Mouse (Mus musculus): ENCODE measurements around the gene Rpl11.
"Not testable (repeated sequence)": the region's sequence is repeated elsewhere in the genome, so short reads cannot be mapped to it uniquely, and the experiment has no call there.

The Rpl11 gene

DNA sequence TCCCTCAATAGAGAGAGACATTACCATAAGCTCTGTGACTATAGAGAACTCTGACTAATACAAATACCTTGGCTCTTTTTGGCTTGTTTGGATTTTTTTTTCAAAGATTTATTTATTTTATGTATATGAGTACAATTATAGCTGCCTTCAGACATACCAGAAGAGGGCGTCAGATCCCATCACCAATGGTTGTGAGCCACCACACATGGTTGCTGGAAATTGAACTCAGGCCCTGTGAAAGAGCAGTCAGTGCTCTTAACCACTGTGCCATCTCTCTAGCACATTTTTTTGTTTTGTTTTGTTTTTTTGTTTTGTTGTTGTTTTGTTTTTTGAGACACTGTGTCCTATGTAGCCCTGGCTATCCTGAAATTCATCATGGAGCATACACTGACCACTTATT is 27.9 kb downstream of the Rpl11 start:
- no peak for DNase-seq

GRCm38 (mm10) chr4:136022924-136023323 is 30.3 kb downstream of the Rpl11 start:
- DNase-seq: peak; percentile 39 to 54

DNA sequence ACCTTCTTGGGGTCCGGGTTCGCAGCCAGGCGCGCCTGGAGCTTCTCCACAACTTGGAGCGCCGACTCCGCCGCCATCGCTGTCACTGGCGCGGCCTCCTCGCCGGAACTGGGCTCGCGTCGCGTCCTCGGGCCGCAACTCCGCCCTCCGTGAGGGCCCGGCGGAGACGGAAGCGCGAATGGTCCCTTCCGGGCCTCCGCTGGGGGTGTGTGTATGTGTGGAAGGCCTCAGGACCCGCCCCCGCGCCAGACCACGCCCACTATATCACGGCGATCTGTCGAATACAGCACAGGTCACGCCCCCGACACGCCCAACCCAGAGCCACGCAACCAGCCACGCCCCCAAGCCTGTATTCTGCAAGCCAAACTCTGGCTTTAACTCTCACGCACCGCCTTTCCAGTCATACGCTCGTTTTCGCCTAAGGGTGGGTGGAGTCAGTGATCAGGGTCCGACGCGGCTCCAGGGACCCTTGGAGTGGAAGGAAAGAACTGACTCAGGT is 31.6 kb downstream of the Rpl11 start, which contains the start of gene Eloa:
TSS of gene Eloa (minus strand) at position 215 of the 499 bp plus-strand sequence.
- peak; percentile 100 for DNase-seq

GRCm38 (mm10) chr4:136020743-136021548 is 32.3 kb downstream of the Rpl11 start:
- DNase-seq: peak; percentile 22 to 53

GRCm38 (mm10) chr4:136016059-136016602 is 37.1 kb downstream of the Rpl11 start:
- DNase-seq: peak in 1 of 2 experiments; percentile 1

DNA sequence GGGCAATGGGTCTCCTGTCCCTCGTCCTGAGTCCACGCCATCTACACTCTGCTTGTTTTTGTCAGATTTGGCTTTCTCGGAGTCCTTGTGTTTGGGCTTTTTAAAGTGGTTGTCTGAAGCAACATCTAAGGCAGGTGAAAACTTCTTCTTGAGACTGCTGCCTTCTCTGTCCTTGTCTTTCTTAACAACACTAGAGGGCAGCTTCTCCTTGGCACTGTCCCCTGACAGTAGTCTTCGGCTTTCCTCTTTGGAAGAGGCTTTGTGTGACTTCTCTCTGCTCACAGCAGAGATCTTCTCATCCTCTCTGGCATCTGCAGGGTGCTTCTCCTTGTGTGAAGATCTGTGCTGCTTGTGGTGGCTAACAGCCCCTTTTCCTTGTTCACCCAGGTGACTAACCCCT is 42.6 kb downstream of the Rpl11 start:
- DNase-seq: peak in 1 of 2 experiments; percentile 4

DNA sequence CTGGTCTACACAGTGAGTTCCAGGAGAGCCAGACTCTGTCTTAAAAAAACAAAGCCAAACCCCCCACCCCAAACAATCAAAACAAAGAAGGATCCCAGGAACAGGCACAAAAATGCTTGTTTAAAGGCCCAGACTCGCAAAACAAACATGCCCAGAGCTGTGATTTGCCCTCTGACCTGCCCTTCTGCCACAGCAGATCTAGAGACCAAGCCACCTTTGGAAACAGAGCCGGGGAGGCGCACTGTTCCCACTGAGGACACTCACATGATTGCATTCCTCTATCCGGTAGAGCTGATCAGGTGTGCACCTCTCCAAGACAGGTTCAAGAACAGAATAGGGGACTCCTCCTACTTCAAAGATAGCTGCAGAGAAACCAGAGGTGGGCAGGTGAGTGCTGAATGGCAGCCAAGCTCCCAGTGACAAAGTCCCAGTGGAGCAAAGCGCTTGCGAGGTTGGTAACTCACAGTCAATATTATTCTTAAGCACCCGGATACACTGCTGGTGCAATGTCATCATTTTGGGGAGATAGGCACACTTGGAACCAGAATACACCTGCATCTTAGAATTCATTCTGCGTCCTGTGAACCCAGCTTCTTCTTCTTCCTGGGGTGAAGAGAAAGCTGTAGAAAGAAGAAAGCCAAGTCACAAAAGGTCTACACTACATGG is 44.3 kb downstream of the Rpl11 start:
- DNase-seq: peak in 1 of 2 experiments; percentile 27

- DNase-seq: peak in 1 of 2 experiments; percentile 15
These were observed 46.4 kb downstream of the Rpl11 start for GRCm38 (mm10) chr4:136006821-136007220.

- peak; percentile 33 to 47 for DNase-seq
These were observed 48.3 kb downstream of the Rpl11 start for GRCm38 (mm10) chr4:136004921-136005320.

DNA sequence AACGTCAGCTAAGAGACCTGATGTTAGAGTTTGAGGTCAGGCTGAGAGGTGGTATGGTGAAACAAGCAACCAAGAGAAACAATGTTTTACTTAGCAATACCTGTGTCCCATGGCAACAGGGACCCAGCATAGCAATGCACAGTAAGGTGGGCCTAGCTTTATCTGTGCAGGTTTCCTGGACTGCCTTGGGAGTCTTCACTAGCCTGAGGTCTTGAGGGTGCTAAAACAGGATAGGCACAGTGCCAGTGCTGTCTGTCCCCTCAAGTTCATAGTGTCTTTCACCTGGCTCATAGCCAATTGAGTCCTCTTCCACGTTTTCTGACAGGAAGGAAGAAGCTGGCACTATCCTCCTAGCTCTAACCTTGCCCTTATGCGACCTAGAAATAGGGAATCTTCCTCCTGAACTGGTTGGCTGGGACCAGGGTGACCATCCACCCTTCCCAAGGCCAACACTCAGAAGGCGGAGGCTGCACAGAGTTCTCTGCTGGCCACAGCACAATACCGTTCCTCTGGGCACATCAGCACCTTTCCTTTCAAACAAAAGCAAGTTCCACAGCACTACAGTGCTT is 49.0 kb downstream of the Rpl11 start:
- DNase-seq: peak in 1 of 2 experiments; percentile 26

GRCm38 (mm10) chr4:135995118-135995517 is 58.1 kb downstream of the Rpl11 start:
- DNase-seq: no peak

GRCm38 (mm10) chr4:135993941-135994340 is 59.3 kb downstream of the Rpl11 start:
- DNase-seq: no peak

GRCm38 (mm10) chr4:135987714-135988113 is 65.5 kb downstream of the Rpl11 start:
- DNase-seq: no peak

DNA sequence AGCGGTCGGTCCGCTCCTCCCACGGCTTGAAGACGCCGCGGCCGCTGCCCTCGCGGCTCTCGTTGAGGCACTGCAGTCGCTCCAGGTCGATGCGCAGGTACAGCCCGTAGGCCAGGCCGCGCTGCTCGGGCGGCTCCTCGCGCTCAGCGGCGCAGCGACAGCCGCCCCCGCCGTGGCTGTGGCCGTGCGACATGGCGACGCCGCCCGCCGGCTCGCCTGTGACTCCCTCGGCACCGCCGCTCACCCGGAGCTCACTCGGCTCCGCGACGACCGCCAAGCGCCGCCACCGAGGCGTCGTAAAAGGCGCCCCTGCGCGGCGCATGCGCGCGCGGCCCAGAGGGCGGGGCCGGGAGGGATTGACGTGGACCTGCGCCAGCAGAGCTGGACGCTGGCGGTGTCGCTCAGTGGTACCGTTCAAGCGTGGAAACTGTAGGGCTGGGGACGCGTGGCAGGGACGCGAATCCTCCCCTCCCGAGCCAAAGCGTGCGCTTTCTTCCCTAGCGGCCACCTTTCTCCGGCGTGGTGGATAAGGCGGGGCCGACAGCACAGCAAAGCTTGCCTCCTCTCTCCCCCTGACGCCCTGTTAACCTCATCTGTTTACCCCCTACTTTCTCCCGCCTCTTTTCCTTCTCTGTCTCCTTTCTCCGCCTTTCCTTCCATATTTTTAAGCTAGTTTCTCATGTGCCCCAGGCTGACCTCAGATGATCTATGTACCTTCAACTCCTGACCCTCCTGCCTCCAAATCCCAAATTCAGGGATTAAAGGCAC is 66.1 kb downstream of the Rpl11 start, which contains the start of gene Pithd1:
TSS of gene Pithd1 (minus strand) at position 322 of the 768 bp plus-strand sequence.
- peak; percentile 89 to 94 for DNase-seq

DNA sequence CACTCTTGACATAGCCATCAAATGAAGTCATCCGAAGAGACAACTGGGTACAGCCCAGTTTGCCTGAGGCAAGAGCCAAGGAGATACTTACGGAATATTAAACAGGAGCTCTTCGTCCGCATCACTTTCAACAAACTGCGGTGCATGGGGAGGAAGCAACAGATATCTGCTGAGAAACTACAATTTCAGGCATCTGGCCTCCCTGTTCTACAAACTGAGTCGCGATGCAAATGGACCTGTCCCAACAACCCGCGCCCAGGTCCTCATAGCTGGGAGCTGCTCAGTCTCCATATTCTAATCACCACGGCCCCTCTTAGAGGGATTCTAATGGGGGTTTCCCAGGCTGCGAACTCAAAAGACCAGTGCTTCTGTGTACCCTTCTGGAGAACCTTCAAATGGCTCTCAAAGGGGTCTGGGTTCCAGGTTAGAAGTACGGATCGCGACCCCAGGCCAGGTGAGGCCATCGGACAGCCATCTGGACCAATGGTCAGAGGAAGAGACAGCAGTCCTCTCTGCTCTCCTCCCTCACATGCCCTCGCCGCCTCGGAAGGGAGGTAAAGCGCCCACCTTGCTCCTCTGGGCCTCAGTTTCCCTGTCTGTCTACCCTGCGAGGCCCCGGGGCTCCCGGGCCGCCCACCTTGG is 66.8 kb downstream of the Rpl11 start:
- DNase-seq: no peak

GRCm38 (mm10) chr4:135985769-135986168 is 67.5 kb downstream of the Rpl11 start:
- no peak for DNase-seq

- no peak for DNase-seq
These were observed 68.0 kb downstream of the Rpl11 start for GRCm38 (mm10) chr4:135985193-135985592.

DNA sequence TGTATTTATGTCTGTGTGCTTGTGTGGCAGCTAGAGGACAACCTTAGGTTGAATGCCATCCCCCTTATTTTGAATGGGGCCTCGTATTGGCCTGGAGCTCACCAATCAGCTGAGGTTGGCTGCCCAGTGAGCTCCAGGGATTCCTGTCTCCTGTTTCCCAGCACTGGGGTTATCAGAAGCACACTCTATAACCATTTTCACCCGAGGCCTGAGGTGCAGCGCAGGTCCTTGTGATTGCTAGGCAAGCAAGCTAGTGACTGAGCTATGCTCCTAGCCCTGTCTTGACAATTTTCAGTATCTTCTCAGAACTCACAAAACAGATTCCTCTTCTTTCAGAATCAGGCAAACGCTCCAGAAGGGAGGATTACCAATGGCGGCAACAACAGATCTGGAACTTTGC is 68.7 kb downstream of the Rpl11 start:
- no peak for DNase-seq

DNA sequence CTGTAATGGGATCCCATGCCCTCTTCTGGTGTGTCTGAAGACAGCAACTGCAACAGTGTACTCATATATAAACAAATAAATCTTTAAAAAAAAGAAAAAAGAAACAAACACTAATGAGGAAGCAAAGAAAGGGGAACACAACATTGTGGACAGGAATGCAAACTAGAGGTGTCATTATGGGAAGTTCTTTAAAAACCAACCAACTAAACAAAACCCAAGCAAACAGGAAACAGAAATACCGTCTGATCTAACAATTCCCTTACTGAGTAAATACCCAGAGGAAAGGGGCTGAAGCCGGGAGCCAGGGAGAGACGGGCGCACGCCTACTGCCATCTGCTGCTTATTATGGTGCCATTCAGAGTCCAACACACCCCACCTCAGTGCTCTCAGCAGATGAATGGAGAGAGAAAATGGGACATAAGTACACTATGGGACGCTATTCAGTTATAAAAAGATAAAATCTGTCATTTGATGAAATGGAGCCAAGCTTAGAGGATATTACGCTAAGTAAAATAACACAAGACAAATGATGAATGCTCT is 71.6 kb downstream of the Rpl11 start:
- DNase-seq: no peak

GRCm38 (mm10) chr4:135980223-135980622 is 73.0 kb downstream of the Rpl11 start:
- DNase-seq: not testable (repeated sequence)
